9 mouse cellular contexts compared by ENCODE assay signal in the genomic region with DNA sequence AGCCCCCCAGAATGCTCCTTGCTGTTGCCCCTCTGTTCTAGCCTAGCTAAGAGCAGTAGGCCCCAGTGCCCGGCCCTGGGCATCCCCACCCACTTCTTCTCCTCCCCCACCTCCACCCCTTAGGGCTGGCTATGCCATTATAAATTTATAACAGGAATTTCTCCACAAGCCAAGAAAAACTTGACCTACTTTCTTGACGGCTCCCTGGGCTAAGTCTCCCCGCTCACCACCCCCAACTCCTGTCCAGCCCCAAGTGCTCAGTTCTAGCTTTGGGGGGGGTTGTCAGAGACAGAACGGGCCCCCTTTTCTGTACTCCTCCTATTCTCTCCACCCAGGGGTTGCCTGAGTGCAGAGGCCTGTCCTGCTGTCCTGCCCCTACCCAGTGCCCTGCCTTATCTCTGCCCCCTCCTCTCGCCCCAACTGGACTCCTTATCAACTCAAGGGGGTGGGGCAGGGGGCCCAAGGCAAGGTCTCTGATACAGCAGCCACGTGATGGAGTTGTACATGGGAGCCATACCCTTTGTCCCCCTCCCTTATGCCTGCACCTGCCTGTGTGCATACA. TPM values are rescaled to one million over a fixed set of nuclear protein-coding genes. Genes with fewer than 3 reads are reported as not detected.
A peak's percentile ranks its signal among the peaks of the same experiment; 100 is the strongest.
DNase-seq lines count a peak whose midpoint lies in the region; ATAC-seq and TF ChIP-seq lines count a peak whose summit lies in the region.
"Had no signal": no experiment of that assay in that cellular context is flagged by ENCODE, and none has a peak within 500 bp of the region (broad histone marks: within the 10 kb centered on the region; RNA-seq: fewer than 3 reads in every experiment).

No protein-coding gene starts in this region.

- peaks cover 59% of the 10 kb centered on the region for H3K4me1 ChIP-seq in forebrain, embryonic 14.5 days (ENCODE audit: control insufficient read depth, insufficient read depth, low read length)
- H3K4me1 ChIP-seq in lung, postnatal 0 days (ENCODE audit: insufficient read depth, low read depth, low read length), result peaks cover 72% of the 10 kb centered on the region

- WGBS in forebrain, embryonic 14.5 days, result 25% methylated on average over 6 of the region's 6 CpGs
- WGBS in lung, postnatal 0 days, result 14% methylated on average over 6 of the region's 6 CpGs

- H3K9ac ChIP-seq in forebrain, embryonic 14.5 days (ENCODE audit: low read length), result peak overlapping the region; percentile 55
- H3K9ac ChIP-seq in lung, postnatal 0 days (replicated peaks; ENCODE audit: low read depth), result no peak overlapping the region

- H3K36me3 ChIP-seq in forebrain, embryonic 14.5 days (ENCODE audit: control insufficient read depth, insufficient read depth, low read length), result peaks cover 36% of the 10 kb centered on the region
- H3K36me3 ChIP-seq in lung, postnatal 0 days (ENCODE audit: insufficient read depth, low read length), result 0 out of 2 replicates have a peak, but pooled peaks cover 3% of the 10 kb centered on the region

- no peaks in the 10 kb centered on the region for H3K27me3 ChIP-seq in forebrain, embryonic 14.5 days (replicated peaks; ENCODE audit: control insufficient read depth, insufficient read depth, low read length)
- H3K27me3 ChIP-seq in lung, postnatal 0 days (replicated peaks; ENCODE audit: insufficient read depth, low read length), result no peaks in the 10 kb centered on the region

- no peaks in the 10 kb centered on the region for H3K9me3 ChIP-seq in forebrain, embryonic 14.5 days (replicated peaks; ENCODE audit: control insufficient read depth, low read length)
- no peaks in the 10 kb centered on the region for H3K9me3 ChIP-seq in lung, postnatal 0 days (ENCODE audit: low read length)

- 0 out of 2 replicates have a peak overlapping the region, but pooled peaks have one; percentile 4 for H3K4me3 ChIP-seq in forebrain, embryonic 14.5 days (ENCODE audit: low read depth, low read length)
- no peak overlapping the region for H3K4me3 ChIP-seq in lung, postnatal 0 days (ENCODE audit: low read depth, low read length)

- H3K27ac ChIP-seq in forebrain, embryonic 14.5 days (ENCODE audit: low read depth, low read length), result peak overlapping the region; percentile 94
- peak overlapping the region; percentile 83 for H3K27ac ChIP-seq in lung, postnatal 0 days (ENCODE audit: low read length)

- TF ChIP-seq EP300 in lung, postnatal 0 days (IDR thresholded peaks at IDR 0.05), result no peak

- ATAC-seq in forebrain, embryonic 14.5 days, result peak; percentile 27
- peak; percentile 18 for ATAC-seq in lung, postnatal 0 days
- ATAC-seq in granulocyte monocyte progenitor cell, adult 5-6 weeks (replicated peaks; ENCODE audit: poor library complexity, severe bottlenecking), result no peak

- peak overlapping the region; percentile 59 for H3K4me2 ChIP-seq in forebrain, embryonic 14.5 days (ENCODE audit: low read length)
- peak overlapping the region; percentile 30 for H3K4me2 ChIP-seq in lung, postnatal 0 days (replicated peaks; ENCODE audit: low read depth, low read length)

- peak; percentile 67 for DNase-seq in ovary, postnatal 36 days (ENCODE audit: low spot score)
- no peak for DNase-seq in ovary, postnatal 14 days (ENCODE audit: low spot score)
- no peak for DNase-seq in forebrain, embryonic 14.5 days (ENCODE audit: low spot score)
- peak; percentile 61 for DNase-seq in kidney, adult 11 months
- DNase-seq in lung, postnatal 0 days (ENCODE audit: low spot score), result peak; percentile 75
- no peak for DNase-seq in frontal cortex, postnatal 25 days (ENCODE audit: low spot score in 2 of 2)
- no peak for DNase-seq in layer of hippocampus, postnatal 10 days (ENCODE audit: low spot score in 2 of 2)

- TF ChIP-seq CTCF in lung, postnatal 0 days (IDR thresholded peaks at IDR 0.05), result no peak

RNA-seq across cellular contexts. Expression of a gene that starts 10.9 kb away (rescaled TPM):
- 164 and 199 TPM in 2 replicates for polyA plus RNA-seq in forebrain, embryonic 14.5 days (2014; fragmentation: Nextera tagmentation; extraction: Ambion mirVana)
- polyA plus RNA-seq in lung, postnatal 0 days (2015; fragmentation: Nextera tagmentation; extraction: Ambion mirVana), result 38.1 and 40.5 TPM in 2 replicates
- 39.3 and 39.5 TPM in 2 replicates for total RNA-seq in granulocyte monocyte progenitor cell, adult 5-6 weeks (2014; fragmentation: Nextera tagmentation)
- total RNA-seq in granulocyte monocyte progenitor cell, adult 5-6 weeks (2017), result 23.0 and 24.2 TPM in 2 replicates
- 1,000 to 10,000 TPM; 1,331 to 1,411 TPM for total RNA-seq in layer of hippocampus, postnatal 10 days (2021)

RNA-seq across cellular contexts. Expression of a gene that starts 22.1 kb away (rescaled TPM):
- 76.0 and 85.9 TPM in 2 replicates for polyA plus RNA-seq in forebrain, embryonic 14.5 days (2014; fragmentation: Nextera tagmentation; extraction: Ambion mirVana)
- polyA plus RNA-seq in lung, postnatal 0 days (2015; fragmentation: Nextera tagmentation; extraction: Ambion mirVana), result 19.9 and 20.6 TPM in 2 replicates
- 57.3 and 68.2 TPM in 2 replicates for total RNA-seq in granulocyte monocyte progenitor cell, adult 5-6 weeks (2014; fragmentation: Nextera tagmentation)
- total RNA-seq in granulocyte monocyte progenitor cell, adult 5-6 weeks (2017), result 37.6 and 42.6 TPM in 2 replicates
- 100 to 1,000 TPM in 1 of 2 experiments, 10 to 100 TPM in 1; 93.8 to 103 TPM for total RNA-seq in layer of hippocampus, postnatal 10 days (2021)

RNA-seq across cellular contexts. Expression of a gene that starts 23.8 kb away (rescaled TPM):
- polyA plus RNA-seq in forebrain, embryonic 14.5 days (2014; fragmentation: Nextera tagmentation; extraction: Ambion mirVana), result 2.2 and 3.1 TPM in 2 replicates
- 6.9 and 8.9 TPM in 2 replicates for polyA plus RNA-seq in lung, postnatal 0 days (2015; fragmentation: Nextera tagmentation; extraction: Ambion mirVana)
- total RNA-seq in granulocyte monocyte progenitor cell, adult 5-6 weeks (2014; fragmentation: Nextera tagmentation), result 2.3 and 2.8 TPM in 2 replicates
- 1.2 TPM in 1 of 2 replicates, not detected in the other for total RNA-seq in granulocyte monocyte progenitor cell, adult 5-6 weeks (2017)
- total RNA-seq in layer of hippocampus, postnatal 10 days (2021), result 10 to 100 TPM; 39.1 to 41.5 TPM

RNA-seq across cellular contexts. Expression of a gene that starts 44.0 kb away (rescaled TPM):
- 19.3 and 20.5 TPM in 2 replicates for polyA plus RNA-seq in forebrain, embryonic 14.5 days (2014; fragmentation: Nextera tagmentation; extraction: Ambion mirVana)
- 16.3 and 21.3 TPM in 2 replicates for polyA plus RNA-seq in lung, postnatal 0 days (2015; fragmentation: Nextera tagmentation; extraction: Ambion mirVana)
- 72.7 and 75.0 TPM in 2 replicates for total RNA-seq in granulocyte monocyte progenitor cell, adult 5-6 weeks (2014; fragmentation: Nextera tagmentation)
- 59.8 and 70.1 TPM in 2 replicates for total RNA-seq in granulocyte monocyte progenitor cell, adult 5-6 weeks (2017)
- total RNA-seq in layer of hippocampus, postnatal 10 days (2021), result 100 to 1,000 TPM; 147 to 157 TPM

RNA-seq across cellular contexts. Expression of a gene that starts 50.2 kb away (rescaled TPM):
- not detected in 2 replicates for polyA plus RNA-seq in forebrain, embryonic 14.5 days (2014; fragmentation: Nextera tagmentation; extraction: Ambion mirVana)
- 0.19 TPM in 1 of 2 replicates, not detected in the other for polyA plus RNA-seq in lung, postnatal 0 days (2015; fragmentation: Nextera tagmentation; extraction: Ambion mirVana)
- not detected in 2 replicates for total RNA-seq in granulocyte monocyte progenitor cell, adult 5-6 weeks (2014; fragmentation: Nextera tagmentation)
- total RNA-seq in granulocyte monocyte progenitor cell, adult 5-6 weeks (2017), result not detected in 2 replicates
- not detected for total RNA-seq in layer of hippocampus, postnatal 10 days (2021)
- total RNA-seq: left cerebral cortex, postnatal 10 days had no signal

Comparison
In these comparisons a context has a peak if more than half of its experiments do, and no peak if none do; other contexts are left out.
1. DNase-seq: peak in ovary, postnatal 36 days (single experiment), kidney, adult 11 months (single experiment) and lung, postnatal 0 days (single experiment); none in ovary, postnatal 14 days (single experiment), forebrain, embryonic 14.5 days (single experiment), frontal cortex, postnatal 25 days (0 of 2) and layer of hippocampus, postnatal 10 days (0 of 2).
2. RNA of a gene that starts 10.9 kb away (total RNA-seq): 1,331 to 1,411 TPM in layer of hippocampus, postnatal 10 days; 23.0 to 39.5 TPM in granulocyte monocyte progenitor cell, adult 5-6 weeks; every median in the first group is over 10 times any median in the second.
3. RNA of a gene that starts 23.8 kb away (total RNA-seq): 39.1 to 41.5 TPM in layer of hippocampus, postnatal 10 days; 1.2 to 2.8 TPM in granulocyte monocyte progenitor cell, adult 5-6 weeks; every median in the first group is over 10 times any median in the second.